Mouse (Mus musculus) neutrophil, adult 59 days (primary cell): ENCODE results near the gene Crybb3. TPM values are rescaled to one million over a fixed set of nuclear protein-coding genes. Genes with fewer than 3 reads are reported as not detected.

Experiments
- total RNA-seq, 2 experiments: library from RNA; stranded (reverse); gene quantifications; 1 replicate in 1 of 2; 2 replicates in 1 of 2; pipeline ENCODE4 v1.2.4; 2023

The Crybb3 gene
- total RNA-seq, result not detected

DNA sequence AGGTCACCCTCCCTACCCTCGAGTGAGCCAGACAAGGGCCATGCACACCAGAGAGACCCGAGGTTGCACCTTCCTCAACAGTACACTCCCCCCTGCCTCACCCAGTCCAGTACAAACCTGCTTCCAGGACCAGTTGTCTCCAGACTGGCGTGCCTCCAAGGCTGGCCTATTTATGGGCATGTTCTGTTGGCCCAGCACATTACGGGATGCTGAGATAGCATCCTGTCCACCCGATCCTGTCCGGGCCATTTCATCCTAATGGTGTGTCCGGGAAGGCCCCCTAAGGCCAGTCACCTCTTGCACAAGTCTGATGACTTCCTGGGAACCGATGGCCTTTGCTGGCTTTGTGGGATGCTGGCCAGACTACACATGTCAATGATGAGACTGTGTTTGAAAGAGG, at the start of gene Crybb3:
Gene Crybb3 (minus strand): TSS at position 146 of the 400 bp plus-strand sequence.

DNA sequence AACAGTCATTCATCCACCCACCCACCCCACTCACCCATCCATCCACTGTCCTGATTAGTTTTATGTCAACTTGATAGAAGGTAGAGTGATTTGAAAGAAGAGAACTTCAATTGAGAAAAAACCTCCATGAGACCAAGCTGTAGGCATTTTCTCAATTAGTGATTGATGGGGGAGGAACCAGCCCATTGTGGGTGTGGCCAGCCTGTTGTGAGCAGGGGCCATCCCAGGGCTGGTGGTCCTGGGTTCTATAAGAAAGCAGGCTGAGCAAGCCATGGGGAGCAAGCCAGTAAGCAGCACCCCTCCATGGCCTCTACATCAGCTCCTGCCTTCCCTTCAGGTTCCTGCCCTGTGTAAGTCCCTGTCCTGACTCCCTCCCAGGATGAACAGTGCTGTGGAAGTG, 11.4 kb downstream of the Crybb3 start, which contains the start of gene Crybb2:
Gene Crybb2 (minus strand): TSS at position 101 of the 400 bp plus-strand sequence.

Other genes with a start within 250 kb of the Crybb3 start
- 1 to 10 TPM; 1.2 to 1.5 TPM for gene Myo18b, start 185.2 kb downstream of the Crybb3 start, total RNA-seq
- gene Grk3, start 65.8 kb downstream of the Crybb3 start, total RNA-seq, result 10 to 100 TPM; 32.9 to 33.5 TPM
- gene Crybb2, start 11.5 kb downstream of the Crybb3 start, total RNA-seq, result not detected
- under 1 TPM; 0.33 to 0.44 TPM for gene 2900026A02Rik, start 139.7 kb upstream of the Crybb3 start, total RNA-seq
- not detected for gene Tmem211, start 145.3 kb upstream of the Crybb3 start, total RNA-seq
- under 1 TPM in 1 of 2 experiments, not detected in 1; 0.09 TPM for gene Sgsm1, start 229.2 kb upstream of the Crybb3 start, total RNA-seq